Mouse (Mus musculus) adrenal gland, postnatal 14 days (tissue): Measurements from ENCODE around the gene Fgd1. TPM values are rescaled to one million over a fixed set of nuclear protein-coding genes. Genes with fewer than 3 reads are reported as not detected.
A peak's percentile ranks its signal among the peaks of the same experiment; 100 is the strongest.

Source experiments
- DNase-seq: peaks from one replicate; pipeline ENCODE4 v3.0.0; 2021; ENCODE audit warnings: mixed read lengths
- long read RNA-seq, 2 experiments: library from polyadenylated mRNA; stranded (forward); transcript quantifications; one replicate each; pipeline ENCODE4 v2.0.0; 2021
- total RNA-seq: library from RNA; stranded (reverse); gene quantifications from 2 replicates; pipeline ENCODE4 v1.2.3, GENCODE M21; 2021

Gene Fgd1
- 25.6 TPM in 2 replicates for total RNA-seq
- long read RNA-seq, experiment 1, full-length matches to known transcripts: 6 of 11 reads
- long read RNA-seq, experiment 1, partial matches to known transcripts: 3 of 11 reads
- long read RNA-seq, experiment 1, other reads (novel, unspliced or antisense): 2 of 11 reads
- long read RNA-seq, experiment 2, full-length matches to known transcripts: 6 of 11 reads
- long read RNA-seq, experiment 2, partial matches to known transcripts: 1 of 11 reads
- long read RNA-seq, experiment 2, other reads (novel, unspliced or antisense): 4 of 11 reads

DNA sequence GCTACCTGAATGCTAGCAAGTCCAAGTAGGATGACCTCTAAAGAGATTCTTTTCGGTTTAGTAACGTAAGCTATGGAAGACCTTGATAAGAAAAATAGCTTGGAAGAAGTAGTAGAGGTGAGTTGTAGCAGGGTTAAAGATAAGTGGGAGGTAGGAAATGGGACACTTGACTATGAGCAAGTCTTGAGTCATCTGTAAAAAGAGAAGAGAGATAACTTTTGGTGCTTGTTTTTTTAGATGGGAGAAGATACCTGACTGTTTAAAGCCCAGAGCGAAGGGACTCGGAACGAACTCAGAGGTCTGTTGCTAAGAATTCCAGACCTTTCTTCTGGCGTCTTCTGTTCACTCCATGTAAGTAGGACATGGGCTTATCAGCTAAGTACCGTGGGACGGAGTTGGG, at the start of gene Fgd1:
Gene Fgd1 (plus strand): TSS at position 301 of the 400 bp plus-strand sequence.
- no peak for DNase-seq

DNA sequence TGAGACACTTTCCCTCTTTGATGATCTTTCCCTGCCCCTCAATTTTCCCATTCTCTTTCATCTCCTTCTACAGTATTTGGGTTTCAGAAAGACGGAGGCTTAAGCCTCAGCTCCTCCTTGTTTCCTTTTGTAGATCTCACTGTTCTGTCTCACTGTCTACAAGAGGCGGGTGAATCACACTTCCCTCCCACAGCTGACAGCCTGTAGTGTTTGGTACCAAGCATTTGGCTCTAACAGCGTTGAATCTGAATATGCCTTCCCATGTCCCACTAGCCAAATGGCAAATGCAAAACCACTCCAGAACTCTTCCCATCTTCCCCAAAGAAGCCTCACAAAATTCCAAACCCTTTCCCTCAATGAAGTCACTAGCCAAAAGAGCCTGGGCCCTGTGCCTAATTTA, 49.2 kb upstream of the Fgd1 start:
- no peak for DNase-seq

DNA sequence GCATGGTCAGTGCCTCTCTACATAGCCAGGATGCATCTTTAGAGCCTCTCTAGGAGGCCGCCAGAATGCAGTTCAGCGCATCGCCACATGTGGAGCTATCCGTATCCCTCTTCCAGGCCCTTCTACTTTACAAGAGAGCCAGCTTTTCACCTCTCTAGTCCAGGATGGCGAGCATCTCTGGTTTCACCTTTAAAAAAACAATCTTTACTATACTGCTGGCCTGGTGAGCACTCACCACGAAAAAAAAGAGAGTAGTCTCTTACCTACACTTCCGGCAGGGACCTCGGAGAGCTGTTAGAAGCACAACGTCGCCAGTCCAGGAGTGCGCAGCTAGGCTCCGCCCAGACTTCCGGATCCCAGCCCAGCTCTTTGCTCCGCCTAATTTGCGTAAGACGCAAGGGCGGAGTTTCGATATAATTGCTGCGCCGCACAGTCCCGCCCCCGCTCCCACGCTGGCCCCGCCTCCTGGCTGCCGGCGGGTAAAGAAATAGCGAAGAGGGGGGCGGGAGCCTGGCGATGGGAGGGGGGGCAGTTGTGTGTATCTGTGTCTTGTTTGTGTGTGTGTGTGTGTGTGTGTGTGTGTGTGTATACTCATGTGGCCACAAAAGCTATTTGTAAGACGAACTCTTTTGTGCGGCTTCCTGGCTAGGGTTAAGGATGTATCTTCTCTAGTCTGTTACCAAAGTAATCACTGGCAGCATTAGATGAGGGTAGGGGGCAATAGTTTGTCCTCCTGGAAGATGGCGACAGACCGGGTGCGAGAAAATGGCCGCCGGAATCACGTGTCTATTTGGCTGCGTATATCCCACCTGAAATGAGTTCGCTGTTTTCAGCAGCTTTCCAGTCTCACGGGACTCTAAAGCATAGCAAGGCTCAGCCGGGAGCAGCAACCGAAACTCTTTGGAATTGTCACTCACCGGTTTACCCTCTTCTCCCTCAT, 28.7 kb upstream of the Fgd1 start, which contains the start of gene Gnl3l:
Gene Gnl3l (minus strand): TSS at position 385 of the 940 bp plus-strand sequence.
- peak; percentile 93 for DNase-seq

DNA sequence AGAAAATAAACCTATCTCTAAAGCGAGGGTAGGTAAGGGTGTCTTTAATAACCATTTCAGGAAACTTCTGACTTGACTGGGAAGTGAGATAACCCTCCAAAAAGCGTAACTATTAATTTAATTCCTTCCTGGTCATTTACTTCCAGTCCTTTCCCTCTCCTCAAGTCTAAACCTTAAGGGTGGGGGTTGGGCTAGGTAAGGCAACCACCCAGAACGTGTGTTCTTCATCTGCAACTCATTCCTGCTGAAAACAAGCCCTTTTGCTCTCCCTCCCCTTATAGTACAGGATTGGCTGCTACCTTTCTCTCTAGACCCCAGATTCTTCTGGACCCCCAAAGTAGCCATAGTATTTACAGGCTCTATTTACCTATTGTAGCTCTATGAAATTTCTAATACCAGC, 28.1 kb upstream of the Fgd1 start:
- DNase-seq: no peak

DNA sequence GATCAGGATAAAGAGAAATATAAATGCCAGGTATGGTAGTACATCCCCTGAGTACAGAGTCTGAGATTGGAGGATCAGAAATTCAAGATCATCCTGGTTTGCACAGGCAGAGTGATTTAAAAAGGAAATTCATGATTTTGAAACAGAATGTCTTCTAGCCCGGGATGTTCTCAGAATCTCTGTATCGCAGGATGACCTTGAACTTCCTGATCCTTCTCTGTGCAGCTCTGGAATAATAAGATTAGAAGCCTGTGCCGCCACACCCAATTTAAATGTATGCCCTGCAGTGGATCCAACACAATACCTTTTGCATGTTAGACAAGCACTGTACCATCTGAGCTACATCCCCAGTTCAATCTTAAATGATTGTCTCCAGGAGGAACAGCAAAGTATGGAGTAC, 27.2 kb upstream of the Fgd1 start:
- DNase-seq: no peak

DNA sequence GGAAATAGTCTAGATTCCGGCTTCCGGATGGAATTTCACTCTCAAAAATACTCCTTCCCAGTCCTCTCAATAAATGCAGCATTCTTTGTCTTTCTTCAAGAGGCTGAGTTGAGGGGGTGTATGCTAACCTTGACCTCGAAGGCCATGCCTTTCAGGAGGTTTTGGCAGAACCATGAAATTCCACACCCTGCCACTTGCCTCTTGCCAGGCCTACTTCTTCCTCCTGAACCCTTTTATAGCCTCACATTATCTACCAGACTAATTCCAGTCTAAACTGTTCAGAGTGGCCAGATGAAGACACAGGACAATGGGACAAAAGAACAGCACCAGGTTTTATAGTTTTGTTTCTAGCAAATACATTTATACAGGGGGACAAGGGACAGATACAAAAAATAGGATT, 14.6 kb upstream of the Fgd1 start:
- DNase-seq: no peak

DNA sequence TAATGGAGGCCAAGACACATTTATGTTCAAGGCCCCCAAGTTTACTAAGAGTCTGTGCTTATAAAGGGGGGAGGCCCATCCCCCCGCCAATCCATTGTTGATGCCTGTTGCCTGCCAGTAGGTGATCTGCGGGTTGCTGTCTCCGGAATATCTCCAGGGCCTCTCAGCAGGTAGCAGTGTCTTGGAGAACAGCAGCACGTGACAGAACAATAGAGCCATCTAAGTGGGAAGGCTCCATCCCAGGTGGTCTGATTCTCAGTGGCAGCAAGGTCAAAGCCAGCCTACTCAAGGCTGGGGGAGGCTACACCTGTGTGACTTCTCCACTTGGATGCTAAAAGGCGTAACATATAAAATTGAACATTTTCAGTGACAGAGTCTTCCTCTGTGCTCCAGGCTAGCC, 4.7 kb upstream of the Fgd1 start:
- no peak for DNase-seq

DNA sequence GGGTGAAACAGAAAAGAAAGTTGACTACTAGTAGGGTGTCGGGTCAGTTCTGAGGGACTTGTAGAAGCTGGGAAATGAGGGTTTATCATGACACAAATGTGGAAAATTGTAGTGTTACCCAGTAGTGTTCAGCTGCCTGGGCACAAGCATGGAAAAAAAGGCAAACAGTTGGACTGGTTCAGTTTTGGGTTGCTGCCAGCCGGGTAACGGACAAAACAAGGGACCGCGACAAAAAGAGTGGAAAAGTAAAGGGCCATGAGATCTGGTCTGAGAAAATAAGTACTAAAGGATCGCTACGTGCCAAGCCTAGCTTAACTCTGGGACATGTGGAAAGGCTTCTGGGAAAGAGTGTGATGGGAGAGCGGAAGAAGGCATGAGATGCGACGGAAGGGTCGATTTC, 371 bp downstream of the Fgd1 start:
- DNase-seq: no peak

DNA sequence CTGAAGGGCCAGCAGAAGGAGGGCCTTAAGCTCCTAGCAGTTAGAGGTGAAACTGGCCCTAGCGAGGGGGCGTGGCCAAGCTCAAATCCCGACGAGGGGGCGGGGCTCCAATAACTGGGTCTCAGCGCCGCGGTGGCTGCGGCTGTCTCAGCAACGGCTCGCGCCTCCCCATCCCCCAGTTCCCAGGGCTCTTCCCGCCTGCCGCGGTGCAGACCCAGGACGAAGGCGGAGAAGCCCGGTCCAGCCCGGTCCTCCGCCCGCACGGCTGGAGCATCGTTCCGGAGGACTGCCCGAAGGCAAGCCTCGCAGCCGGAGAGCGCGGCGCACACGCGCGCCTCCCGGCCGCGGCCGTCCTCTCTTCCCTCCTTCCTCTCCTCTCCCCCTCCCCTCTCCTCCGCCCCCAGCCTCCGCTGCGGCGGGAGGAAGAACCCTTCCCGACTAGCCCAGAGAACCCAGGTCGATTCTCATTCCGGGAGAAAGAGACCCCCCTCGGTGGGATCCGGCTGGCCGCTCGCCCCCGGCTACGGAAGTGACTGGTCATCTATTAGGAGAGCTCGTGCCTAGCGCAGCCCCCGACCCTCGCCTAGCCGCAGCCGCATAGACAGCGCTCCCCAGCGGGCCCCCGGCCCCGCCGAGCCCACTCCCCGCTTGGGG, 954 bp downstream of the Fgd1 start:
- peak; percentile 91 for DNase-seq

DNA sequence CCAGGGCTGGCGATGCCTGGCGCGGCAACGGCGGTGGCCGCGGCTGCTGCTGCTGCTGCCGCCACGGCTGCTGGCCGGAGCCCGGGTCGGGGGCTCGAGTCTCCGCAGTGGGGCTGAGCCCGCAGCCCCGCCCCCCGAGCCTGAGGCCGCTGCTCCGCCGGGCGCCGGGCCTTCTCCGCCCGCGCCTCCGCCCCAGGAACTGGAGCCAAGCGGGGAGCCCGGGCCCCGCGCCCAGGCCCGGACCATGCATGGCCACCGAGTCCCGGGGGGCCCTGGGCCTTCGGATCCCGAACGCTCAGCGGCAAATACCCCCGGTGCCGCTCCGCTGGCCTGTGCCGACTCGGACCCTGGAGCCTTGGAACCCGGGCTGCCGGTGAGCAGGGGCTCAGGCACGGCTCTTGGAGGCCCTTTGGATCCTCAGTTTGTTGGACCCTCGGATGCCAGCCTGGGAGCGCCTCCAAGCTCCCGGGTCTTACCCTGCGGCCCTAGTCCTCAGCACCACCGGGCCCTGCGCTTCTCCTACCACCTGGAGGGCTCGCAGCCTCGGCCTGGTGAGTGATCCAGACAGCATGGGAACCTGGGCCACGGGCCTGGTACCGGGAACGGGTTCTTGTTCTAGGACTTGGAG, 1.6 kb downstream of the Fgd1 start:
- peak; percentile 55 for DNase-seq

DNA sequence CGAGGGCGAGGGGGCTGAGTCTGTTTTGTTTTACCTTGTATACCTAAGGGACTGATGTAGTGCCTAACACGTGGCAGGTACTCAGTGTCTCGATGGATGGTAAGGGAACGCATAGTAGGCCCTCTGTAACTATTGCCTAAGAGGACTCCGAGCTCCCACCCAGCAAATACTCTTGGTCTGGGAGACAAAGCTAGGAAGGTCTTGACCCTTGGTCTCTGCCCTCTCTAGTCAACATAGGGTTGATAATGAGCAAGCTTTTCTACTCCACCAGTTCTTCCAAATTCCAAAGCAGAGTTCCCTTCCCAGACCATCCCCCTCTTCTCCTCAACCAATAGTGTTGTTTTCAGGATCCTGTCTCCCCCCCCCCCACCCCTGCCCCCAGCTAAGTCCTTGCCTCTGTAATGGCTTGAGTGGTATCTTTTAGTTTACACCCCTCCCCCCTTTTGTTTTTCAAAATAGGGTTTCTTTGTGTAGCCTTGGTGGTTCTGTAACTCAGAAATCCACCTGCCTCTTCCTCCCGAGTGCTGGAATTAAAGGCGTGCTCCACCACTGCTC, 3.8 kb downstream of the Fgd1 start:
- DNase-seq: no peak

DNA sequence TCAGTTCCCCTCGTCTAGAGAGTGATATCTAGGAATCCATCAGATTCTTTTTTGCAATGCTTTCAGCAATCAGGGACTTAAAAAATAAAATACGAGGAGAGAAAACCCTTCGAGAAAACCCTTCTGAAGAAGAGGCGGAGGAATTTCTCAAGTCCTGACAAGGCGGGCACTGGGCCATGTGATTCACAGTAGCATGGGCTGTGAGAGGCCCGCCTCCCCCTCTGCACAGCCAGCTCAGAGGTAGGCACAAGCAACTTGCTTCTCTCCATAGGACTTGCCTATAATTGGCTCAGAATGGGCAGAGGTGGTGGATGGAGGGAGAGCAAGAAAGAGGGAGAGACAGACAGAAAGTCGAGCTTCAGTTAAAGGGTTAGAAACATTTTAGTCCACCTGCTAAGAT, 4.4 kb downstream of the Fgd1 start:
- DNase-seq: peak; percentile 65

DNA sequence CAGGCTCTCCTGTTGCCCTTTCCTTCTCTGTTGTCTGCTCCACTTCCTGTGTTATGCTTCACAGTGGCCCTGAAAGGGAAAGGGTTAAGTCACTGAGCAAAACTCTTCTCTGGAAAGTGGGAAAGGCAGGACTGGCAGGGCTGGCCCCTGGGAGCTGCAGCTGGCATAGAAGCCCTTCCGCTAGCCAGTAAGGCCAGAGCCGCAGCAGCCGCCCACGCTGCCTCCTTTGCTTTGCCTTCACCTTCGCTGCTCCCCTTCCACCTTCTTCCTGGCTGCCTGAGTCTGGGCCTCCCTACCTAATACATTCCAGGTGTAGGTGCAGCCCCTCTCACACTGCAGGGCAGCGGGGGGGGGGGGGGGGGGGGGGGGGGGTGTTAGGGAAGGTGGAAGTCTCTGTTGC, 8.5 kb downstream of the Fgd1 start:
- peak; percentile 38 for DNase-seq

DNA sequence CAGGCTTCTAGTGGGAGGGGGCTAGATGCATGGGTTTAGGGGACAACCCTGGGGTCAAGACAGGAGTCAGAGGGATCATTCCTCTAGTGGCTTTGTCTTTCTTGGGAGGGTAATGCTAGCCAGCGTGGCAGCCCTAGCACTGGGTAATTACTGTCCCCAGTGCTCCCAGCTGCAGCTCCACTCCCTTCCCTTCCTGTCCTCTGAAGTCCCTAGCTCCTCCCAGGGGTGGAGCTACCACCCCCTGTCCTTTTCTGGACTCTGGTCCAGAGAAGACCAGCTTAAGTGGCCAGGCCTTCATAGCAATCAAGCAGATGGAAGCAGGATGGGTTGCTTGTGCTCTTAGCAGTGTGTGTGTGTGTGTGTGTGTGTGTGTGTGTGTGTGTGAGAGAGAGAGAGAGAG, 9.6 kb downstream of the Fgd1 start:
- peak; percentile 34 for DNase-seq

DNA sequence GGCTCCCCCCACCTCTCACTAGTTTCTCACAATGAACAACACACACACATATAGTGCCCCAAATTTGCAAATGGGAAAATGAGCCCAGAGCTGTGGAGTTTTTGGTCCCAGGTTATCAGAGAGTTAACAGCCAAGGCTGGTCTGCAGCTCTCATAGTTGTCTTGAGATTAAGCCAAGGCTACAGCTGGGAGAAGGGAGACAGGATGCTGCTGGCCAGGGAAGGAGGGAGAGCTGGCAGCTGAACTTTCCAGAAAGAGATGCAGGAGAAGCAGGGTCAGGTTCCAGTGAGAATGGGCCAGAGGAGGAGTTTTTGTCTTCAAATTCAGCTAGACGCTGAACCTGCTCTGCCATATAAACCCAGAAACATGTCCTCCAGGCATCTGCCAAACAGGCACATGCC, 13.4 kb downstream of the Fgd1 start:
- no peak for DNase-seq

DNA sequence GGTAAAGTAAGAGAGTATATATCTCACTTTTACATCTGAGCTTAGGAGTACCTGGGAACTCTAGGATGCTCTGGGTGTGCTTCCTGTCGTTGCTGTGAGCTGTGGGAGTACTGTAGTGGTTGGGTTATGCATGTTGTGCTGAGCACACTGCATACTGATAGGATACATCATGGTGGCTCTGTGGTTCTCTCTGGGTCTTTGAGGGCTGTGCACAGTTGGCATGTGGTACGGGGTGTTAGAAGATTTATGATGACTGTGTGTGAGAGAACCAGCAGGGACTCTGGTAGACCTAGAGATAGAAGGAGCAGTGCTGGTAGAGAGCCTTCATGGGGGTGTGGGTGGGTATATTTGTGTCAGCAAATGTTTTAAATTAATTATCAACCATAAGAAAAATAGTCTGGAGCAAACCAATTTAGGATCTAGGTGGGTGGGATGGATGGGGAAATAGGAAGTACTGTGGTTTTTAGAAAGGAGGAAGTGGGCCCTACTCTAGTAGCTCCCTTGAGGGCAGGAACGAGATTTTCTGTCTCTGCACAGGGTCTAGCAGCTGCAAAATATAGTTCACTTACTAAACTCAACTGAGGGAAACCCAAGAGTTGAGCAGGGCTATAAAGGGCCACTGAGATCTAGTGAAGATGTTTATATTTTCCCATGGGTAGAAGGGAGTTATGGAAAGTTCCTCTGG, 15.8 kb downstream of the Fgd1 start:
- no peak for DNase-seq

DNA sequence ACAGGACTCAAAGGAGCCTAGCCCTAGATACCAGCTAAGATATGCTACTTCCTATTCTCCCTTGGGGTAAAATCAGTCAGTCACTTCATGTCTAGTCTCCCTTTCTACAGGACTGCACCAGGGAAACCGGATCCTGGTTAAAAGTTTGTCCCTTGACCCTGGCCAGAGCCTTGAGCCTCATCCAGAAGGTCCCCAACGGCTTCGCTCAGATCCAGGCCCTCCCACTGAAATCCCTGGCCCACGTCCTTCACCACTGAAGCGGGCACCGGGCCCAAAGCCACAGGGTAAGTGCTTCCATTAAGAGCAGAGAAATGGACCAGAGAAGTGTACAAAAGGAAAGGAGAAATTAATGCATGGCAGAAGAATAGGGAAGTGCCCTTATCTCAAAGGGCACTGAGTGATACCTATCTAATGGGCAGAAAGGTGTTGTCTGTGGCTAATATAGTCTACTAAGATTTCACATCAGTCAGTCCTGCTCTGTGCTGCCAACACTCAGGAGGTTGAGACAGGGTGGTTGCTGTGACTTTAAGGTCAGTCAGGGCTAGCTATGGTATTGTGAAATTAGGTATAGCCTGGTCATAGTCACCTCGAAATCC, 20.2 kb downstream of the Fgd1 start:
- DNase-seq: peak; percentile 57

DNA sequence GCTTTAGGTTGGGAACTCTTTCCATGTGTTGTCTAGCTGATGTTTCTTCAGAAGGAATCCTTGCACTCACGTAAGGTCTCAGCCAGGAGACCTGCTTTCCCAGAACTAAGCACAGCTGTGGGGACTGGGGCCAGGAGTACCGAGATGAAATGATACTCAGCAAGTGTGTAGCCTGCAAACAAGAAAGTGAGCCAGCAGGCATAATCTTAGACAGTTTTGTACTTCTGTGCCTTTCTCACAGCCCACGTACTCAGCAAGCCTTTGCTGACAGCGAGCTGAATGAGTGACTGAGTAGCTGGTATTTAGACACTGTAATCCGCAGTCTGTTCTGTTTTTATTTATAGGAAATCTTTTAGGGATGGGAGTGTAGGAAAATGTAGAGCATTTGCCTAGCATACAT, 21.9 kb downstream of the Fgd1 start:
- no peak for DNase-seq

DNA sequence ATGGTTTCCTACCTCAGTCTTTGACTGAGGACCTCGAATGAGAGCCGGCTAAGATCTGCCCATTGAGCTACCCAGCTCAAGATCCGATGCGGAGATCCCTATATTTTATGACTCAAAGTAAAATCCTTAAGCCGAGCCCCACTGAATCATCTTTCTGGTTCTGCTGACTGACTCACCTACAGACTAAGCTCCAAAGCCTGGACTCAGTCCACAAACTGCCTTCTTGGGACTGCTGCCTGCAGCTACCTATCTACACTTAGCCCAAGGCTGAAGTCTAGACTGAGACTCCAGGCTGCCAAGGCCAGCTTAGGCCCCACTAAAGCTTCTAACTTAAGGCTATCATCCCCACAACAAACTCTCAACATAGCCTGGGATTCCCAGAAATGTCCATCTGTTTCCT, 30.1 kb downstream of the Fgd1 start:
- peak; percentile 9 for DNase-seq

DNA sequence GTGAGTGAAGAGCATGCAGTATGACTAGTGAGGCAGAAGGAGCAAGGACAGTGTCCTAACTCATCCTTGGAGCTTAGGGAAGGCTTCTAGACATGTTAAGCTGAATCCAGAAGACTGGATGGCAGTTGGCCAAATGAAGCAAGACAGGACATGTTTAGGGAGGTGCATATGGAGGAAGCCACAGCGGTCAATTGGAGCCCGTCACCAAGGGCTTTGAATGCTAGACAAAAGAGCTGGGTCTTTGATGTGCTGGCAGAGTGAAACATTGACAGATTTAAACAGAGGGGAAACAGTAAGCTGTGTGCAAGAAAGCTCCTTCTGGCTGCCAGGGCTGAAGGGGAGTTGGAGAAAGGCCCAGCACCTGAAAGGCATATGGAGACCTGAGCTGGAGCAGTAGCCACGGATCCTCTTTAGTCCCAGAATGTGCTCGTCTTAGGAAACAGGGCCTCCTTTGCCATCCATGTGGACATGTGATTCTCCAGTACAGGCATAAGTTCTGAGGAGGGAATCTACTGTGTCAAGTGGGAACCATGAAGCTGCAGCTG, 31.1 kb downstream of the Fgd1 start:
- DNase-seq: peak; percentile 7

DNA sequence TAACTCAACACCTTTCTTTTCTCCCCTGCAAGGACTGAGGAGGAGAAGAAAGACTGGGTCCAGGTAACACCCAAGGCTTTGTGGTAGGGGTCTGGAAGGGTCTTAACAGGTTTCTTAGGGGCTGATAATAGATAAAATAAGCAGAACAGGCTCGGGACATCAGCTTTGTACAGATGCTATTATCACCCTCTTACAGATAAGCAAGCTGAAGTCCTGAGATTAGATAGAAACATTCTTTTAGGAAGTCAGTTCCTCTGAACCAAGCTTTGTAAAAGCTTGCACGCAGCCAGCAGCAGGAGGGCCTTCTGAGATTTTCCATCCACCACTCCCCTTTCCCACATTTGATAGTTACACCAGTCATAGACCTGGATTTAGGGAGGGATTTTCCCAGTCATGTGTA, 39.6 kb downstream of the Fgd1 start:
- DNase-seq: no peak
